Mouse (Mus musculus) hindbrain, embryonic 14.5 days (tissue): ENCODE measurements around the gene St6galnac3. TPM values are rescaled to one million over a fixed set of nuclear protein-coding genes. Genes with fewer than 3 reads are reported as not detected.

ENCODE experiments used
- ATAC-seq: fragments of 200-750 bp; cut with Nextera tagmentation; 2 replicates; pipeline ENCODE4 v1.8.0; 2017; ENCODE audit warnings: moderate number of reproducible peaks, mild to moderate bottlenecking, moderate TSS enrichment, moderate library complexity; ENCODE audit not compliant: low FRiP score
- DNase-seq: peaks from one replicate; pipeline ENCODE4 v3.0.0-alpha.2; 2015; ENCODE audit warnings: low spot score
- H3K27ac ChIP-seq: fragments of 300-500 bp; sonication (generic); 2 replicates; pipeline ENCODE4 v1.5.1; 2014; ENCODE audit warnings: mild to moderate bottlenecking, moderate library complexity
- H3K27me3 ChIP-seq: fragments of 300-500 bp; sonication (generic); 2 replicates; pipeline ENCODE4 v1.6.1; 2014; ENCODE audit warnings: mild to moderate bottlenecking, low read length, mixed read lengths; ENCODE audit not compliant: control insufficient read depth, insufficient read depth
- H3K36me3 ChIP-seq: fragments of 300-500 bp; sonication (generic); replicated peaks from 2 replicates; pipeline ENCODE4 v1.6.1; 2014; ENCODE audit not compliant: control insufficient read depth, insufficient read depth
- H3K4me1 ChIP-seq: fragments of 300-500 bp; sonication (generic); replicated peaks from 2 replicates; pipeline ENCODE4 v1.6.1; 2014; ENCODE audit warnings: antibody characterized with exemption, low read length, mixed read lengths; ENCODE audit not compliant: control insufficient read depth, insufficient read depth
- H3K4me2 ChIP-seq: fragments of 300-500 bp; sonication (generic); replicated peaks from 2 replicates; pipeline ENCODE4 v1.6.1; 2014; ENCODE audit warnings: mild to moderate bottlenecking, moderate library complexity
- H3K4me3 ChIP-seq: fragments of 300-500 bp; sonication (generic); replicated peaks from 2 replicates; pipeline ENCODE4 v1.5.1; 2014; ENCODE audit warnings: mild to moderate bottlenecking, low read length
- H3K9ac ChIP-seq: fragments of 300-500 bp; sonication (generic); 2 replicates; pipeline ENCODE4 v1.6.1; 2014
- H3K9me3 ChIP-seq: fragments of 300-500 bp; sonication (generic); 2 replicates; pipeline ENCODE4 v1.6.1; 2016; ENCODE audit warnings: low read length; ENCODE audit not compliant: control insufficient read depth
- WGBS: fragments of 180-500 bp; shearing (Covaris S2); extraction: QIAGEN DNeasy Blood & Tissue Kit; methylation state at CpG from one replicate; pipeline ENCODE4 v1.1.7; 2014; 5-methylcytosine and 5-hydroxymethylcytosine counted together
- microRNA-seq: library from miRNA; unstranded; fragments of <30 nt; microRNA quantifications from one replicate; pipeline ENCODE4, GENCODE M21; 2016
- polyA plus RNA-seq: library from polyadenylated mRNA; unstranded; fragments of >200 nt; fragmentation: Nextera tagmentation; extraction: Ambion mirVana; gene quantifications from 2 replicates; pipeline ENCODE4 v1.2.1, GENCODE M21; 2014

St6galnac3 gene
- polyA plus RNA-seq, 1 experiment from 2014 or later, result 28.3 TPM

GRCm38 (mm10) chr3:153174336-153175033, 550.5 kb downstream of the St6galnac3 start:
- ATAC-seq (no peak), DNase-seq (no peak)
- Histone ChIP-seq H3K36me3 (no peaks in the 10 kb centered on the region), H3K4me2 (no peak overlapping the region), H3K27me3 (no peaks in the 10 kb centered on the region), H3K9me3 (no peaks in the 10 kb centered on the region), H3K4me3 (no peak overlapping the region), H3K4me1 (0 out of 2 replicates have a peak, but pooled peaks cover 2% of the 10 kb centered on the region), H3K27ac (no peak overlapping the region), H3K9ac (no peak overlapping the region)
- WGBS, result 86% methylated on average over 11 of the region's 11 CpGs

GRCm38 (mm10) chr3:153173567-153173966, 551.4 kb downstream of the St6galnac3 start:
- no peak for DNase-seq
- Histone ChIP-seq H3K27ac (no peak overlapping the region), H3K27me3 (no peaks in the 10 kb centered on the region), H3K4me1 (0 out of 2 replicates have a peak, but pooled peaks cover 3% of the 10 kb centered on the region), H3K4me2 (no peak overlapping the region), H3K4me3 (no peak overlapping the region), H3K36me3 (no peaks in the 10 kb centered on the region), H3K9ac (no peak overlapping the region), H3K9me3 (no peaks in the 10 kb centered on the region)
- 84% methylated on average over 2 of the region's 2 CpGs for WGBS
- ATAC-seq, result no peak

GRCm38 (mm10) chr3:153170146-153170545, 554.8 kb downstream of the St6galnac3 start:
- 0 out of 2 replicates have a peak, but pooled peaks cover 3% of the 10 kb centered on the region for H3K4me1 ChIP-seq
- 90% methylated on average over 4 of the region's 4 CpGs for WGBS
- DNase-seq (no peak), ATAC-seq (no peak)
- no peaks in the 10 kb centered on the region for H3K27me3 ChIP-seq
- no peaks in the 10 kb centered on the region for H3K36me3 ChIP-seq
- no peak overlapping the region for H3K4me3 ChIP-seq
- H3K9ac ChIP-seq, result no peak overlapping the region
- no peaks in the 10 kb centered on the region for H3K9me3 ChIP-seq
- no peak overlapping the region for H3K4me2 ChIP-seq
- H3K27ac ChIP-seq, result no peak overlapping the region

- no peak overlapping the region for H3K4me2 ChIP-seq
- no peaks in the 10 kb centered on the region for H3K9me3 ChIP-seq
- H3K9ac ChIP-seq, result no peak overlapping the region
- WGBS, result 48% methylated on average over 11 of the region's 11 CpGs
- no peak overlapping the region for H3K4me3 ChIP-seq
- H3K4me1 ChIP-seq, result 0 out of 2 replicates have a peak, but pooled peaks cover 3% of the 10 kb centered on the region
- no peaks in the 10 kb centered on the region for H3K27me3 ChIP-seq
- ATAC-seq (no peak; the same call in 1 of the 2 replicates), DNase-seq (no peak)
- no peak overlapping the region for H3K27ac ChIP-seq
- H3K36me3 ChIP-seq, result no peaks in the 10 kb centered on the region
These were observed 555.2 kb downstream of the St6galnac3 start for GRCm38 (mm10) chr3:153169744-153170143.

- no peak for DNase-seq
- Histone ChIP-seq H3K4me1 (no peaks in the 10 kb centered on the region), H3K27me3 (no peaks in the 10 kb centered on the region), H3K9me3 (no peaks in the 10 kb centered on the region), H3K4me2 (no peak overlapping the region), H3K9ac (no peak overlapping the region), H3K36me3 (no peaks in the 10 kb centered on the region), H3K27ac (no peak overlapping the region), H3K4me3 (no peak overlapping the region)
- no peak for ATAC-seq
- 82% methylated on average over 9 of the region's 9 CpGs for WGBS
These were observed 563.3 kb downstream of the St6galnac3 start for GRCm38 (mm10) chr3:153161676-153162075.

GRCm38 (mm10) chr3:153160683-153161082, 564.3 kb downstream of the St6galnac3 start:
- H3K27ac ChIP-seq, result no peak overlapping the region
- ATAC-seq (no peak), DNase-seq (no peak)
- H3K4me1 ChIP-seq, result no peaks in the 10 kb centered on the region
- no peak overlapping the region for H3K4me2 ChIP-seq
- H3K9me3 ChIP-seq, result no peaks in the 10 kb centered on the region
- no peak overlapping the region for H3K4me3 ChIP-seq
- WGBS, result 90% methylated on average over 5 of the region's 5 CpGs
- no peaks in the 10 kb centered on the region for H3K27me3 ChIP-seq
- no peaks in the 10 kb centered on the region for H3K36me3 ChIP-seq
- no peak overlapping the region for H3K9ac ChIP-seq

- H3K4me2 ChIP-seq, result no peak overlapping the region
- H3K4me1 ChIP-seq, result peaks cover 8% of the 10 kb centered on the region
- H3K9ac ChIP-seq, result no peak overlapping the region
- WGBS, result 18% methylated on average over 2 of the region's 2 CpGs
- H3K4me3 ChIP-seq, result no peak overlapping the region
- ATAC-seq (no peak), DNase-seq (no peak)
- H3K36me3 ChIP-seq, result no peaks in the 10 kb centered on the region
- no peaks in the 10 kb centered on the region for H3K27me3 ChIP-seq
- no peak overlapping the region for H3K27ac ChIP-seq
- no peaks in the 10 kb centered on the region for H3K9me3 ChIP-seq
These were observed 576.1 kb downstream of the St6galnac3 start for GRCm38 (mm10) chr3:153148887-153149286.

Small RNA genes lying within 50 kb of the gene (microRNA-seq; reads per million reads assigned to microRNA genes)
- not detected for gene Gm27405

Other genes with a start within 250 kb of the St6galnac3 start
- 0.18 TPM in 1 of 2 replicates, not detected in the other for gene Asb17, start 119.0 kb upstream of the St6galnac3 start, polyA plus RNA-seq
- 0.32 TPM in 1 of 2 replicates, not detected in the other for gene Msh4, start 181.0 kb upstream of the St6galnac3 start, polyA plus RNA-seq
- 54.8 and 58.4 TPM in 2 replicates for gene Rabggtb, start 187.8 kb upstream of the St6galnac3 start, polyA plus RNA-seq
- gene Acadm, start 219.5 kb upstream of the St6galnac3 start, polyA plus RNA-seq, result 62.6 and 69.6 TPM in 2 replicates
- gene Slc44a5, start 248.3 kb upstream of the St6galnac3 start, polyA plus RNA-seq, result 11.3 and 14.0 TPM in 2 replicates